Mouse (Mus musculus): ENCODE data around the gene Otulin.

- TF ChIP-seq POLR2A (IDR thresholded peaks at IDR 0.05; ENCODE audit: control insufficient read depth, extremely low read depth, insufficient read depth, low read length, poor library complexity) (no peak), CTCF (IDR thresholded peaks at IDR 0.05; ENCODE audit: borderline replicate concordance, control insufficient read depth, extremely low read depth, insufficient read depth, low read length, poor library complexity) (no peak)
Measured at GRCm38 (mm10) chr15:27666911-27667539, 36.5 kb upstream of the Otulin start.
